Mouse (Mus musculus) embryonic fibroblast, embryonic 13.5 days (primary cell): Measurements from ENCODE around the gene Olfr145.

ENCODE experiments used
- CTCF ChIP-seq: IDR thresholded peaks from 2 replicates; pipeline ENCODE4 v1.5.1; 2011; ENCODE audit warnings: mild to moderate bottlenecking, control low read depth, low read length, moderate library complexity, borderline replicate concordance; ENCODE audit not compliant: insufficient read depth
- POLR2A ChIP-seq: IDR thresholded peaks from 2 replicates; pipeline ENCODE4 v1.6.1; 2011; ENCODE audit warnings: low read depth, mild to moderate bottlenecking, control low read depth, low read length, moderate library complexity

GRCm38 (mm10) chr9:37924194-37924593 lies 27.7 kb downstream of the Olfr145 start:
- TF ChIP-seq POLR2A, result no peak
- no peak for TF ChIP-seq CTCF
